Mouse (Mus musculus) heart, postnatal 0 days (tissue): ENCODE results near the gene Synm.

Experiments used
- CTCF ChIP-seq: IDR thresholded peaks from 2 replicates; pipeline ENCODE4 v1.5.1; 2016; ENCODE audit warnings: antibody characterized with exemption, control low read depth, low read depth
- EP300 ChIP-seq: IDR thresholded peaks from 2 replicates; pipeline ENCODE4 v1.6.1; 2016; ENCODE audit warnings: antibody characterized with exemption, low read depth

- TF ChIP-seq CTCF (no peak), EP300 (no peak)
Observed at GRCm38 (mm10) chr7:67801022-67801421, 41.5 kb upstream of the Synm start.
